Mouse (Mus musculus): ENCODE measurements around the gene Cadm4. TPM values are rescaled to one million over a fixed set of nuclear protein-coding genes. Genes with fewer than 3 reads are reported as not detected.

Cadm4 gene
- polyA plus RNA-seq, 1 experiment: 160 TPM

GRCm38 (mm10) chr7:24537081-24537480 lies 55.3 kb downstream of the Cadm4 start:
- H3ac ChIP-seq (ENCODE audit: control insufficient read depth, insufficient read length, low read depth): no peak overlapping the region
- H3K4me3 ChIP-seq (ENCODE audit: insufficient read depth, poor library complexity, severe bottlenecking): no peak overlapping the region
- TF ChIP-seq USF1 (IDR thresholded peaks at IDR 0.05; ENCODE audit: low read depth) (no peak), CTCF (IDR thresholded peaks at IDR 0.05; ENCODE audit: control insufficient read depth, insufficient read depth, insufficient read length) (no peak), MYOG (IDR thresholded peaks at IDR 0.05; ENCODE audit: control insufficient read depth, extremely low read depth, insufficient read length) (no peak), CEBPB (IDR thresholded peaks at IDR 0.05; ENCODE audit: low read depth) (no peak)
- no peaks in the 10 kb centered on the region for H3K79me3 ChIP-seq (ENCODE audit: low read depth)
- H3K27me3 ChIP-seq (ENCODE audit: control insufficient read depth, insufficient read depth, insufficient read length): no peaks in the 10 kb centered on the region
- H3K36me3 ChIP-seq (ENCODE audit: control insufficient read depth, insufficient read depth): no peaks in the 10 kb centered on the region
- no peaks in the 10 kb centered on the region for H3K79me2 ChIP-seq (ENCODE audit: control insufficient read depth, insufficient read depth)

DNA sequence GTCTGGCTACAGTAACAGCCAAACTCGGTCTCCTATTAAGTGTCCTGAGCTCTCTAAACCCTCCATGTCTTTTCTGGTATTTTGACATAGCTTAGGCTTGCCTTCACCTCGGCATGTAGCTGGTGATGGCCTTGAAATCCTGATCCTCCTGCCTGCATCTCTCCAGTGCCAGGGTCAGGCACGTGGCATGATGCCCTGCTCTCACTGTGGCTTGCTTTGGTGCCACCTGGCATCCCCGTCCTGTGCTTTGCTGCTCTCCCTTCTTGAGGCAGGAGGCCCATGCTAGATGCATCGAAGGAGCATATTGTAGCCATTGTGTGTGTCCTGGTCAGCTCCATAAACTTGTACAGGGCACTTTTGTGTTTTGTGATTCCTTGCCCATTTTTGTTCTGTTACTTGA lies 55.8 kb downstream of the Cadm4 start:
- Histone ChIP-seq H3ac (ENCODE audit: control insufficient read depth, insufficient read length, low read depth) (no peak overlapping the region), H3K4me3 (ENCODE audit: insufficient read depth, poor library complexity, severe bottlenecking) (no peak overlapping the region), H3K36me3 (ENCODE audit: control insufficient read depth, insufficient read depth) (no peaks in the 10 kb centered on the region), H3K79me2 (ENCODE audit: control insufficient read depth, insufficient read depth) (no peaks in the 10 kb centered on the region), H3K79me3 (ENCODE audit: low read depth) (no peaks in the 10 kb centered on the region), H3K27me3 (ENCODE audit: control insufficient read depth, insufficient read depth, insufficient read length) (no peaks in the 10 kb centered on the region)
- TF ChIP-seq MYOD1 (IDR thresholded peaks at IDR 0.05; ENCODE audit: control insufficient read depth, insufficient read length, low read depth): no peak
- no peak for TF ChIP-seq MYOG (IDR thresholded peaks at IDR 0.05; ENCODE audit: control insufficient read depth, extremely low read depth, insufficient read length)
- no peak for TF ChIP-seq MAX (IDR thresholded peaks at IDR 0.05)
- TF ChIP-seq CEBPB (IDR thresholded peaks at IDR 0.05; ENCODE audit: low read depth): no peak
- no peak for TF ChIP-seq FOSL1 (IDR thresholded peaks at IDR 0.05; ENCODE audit: insufficient read depth, low read length, poor library complexity, severe bottlenecking)
- TF ChIP-seq USF1 (IDR thresholded peaks at IDR 0.05; ENCODE audit: low read depth): no peak
- TF ChIP-seq CTCF (IDR thresholded peaks at IDR 0.05; ENCODE audit: control insufficient read depth, insufficient read depth, insufficient read length): no peak

DNA sequence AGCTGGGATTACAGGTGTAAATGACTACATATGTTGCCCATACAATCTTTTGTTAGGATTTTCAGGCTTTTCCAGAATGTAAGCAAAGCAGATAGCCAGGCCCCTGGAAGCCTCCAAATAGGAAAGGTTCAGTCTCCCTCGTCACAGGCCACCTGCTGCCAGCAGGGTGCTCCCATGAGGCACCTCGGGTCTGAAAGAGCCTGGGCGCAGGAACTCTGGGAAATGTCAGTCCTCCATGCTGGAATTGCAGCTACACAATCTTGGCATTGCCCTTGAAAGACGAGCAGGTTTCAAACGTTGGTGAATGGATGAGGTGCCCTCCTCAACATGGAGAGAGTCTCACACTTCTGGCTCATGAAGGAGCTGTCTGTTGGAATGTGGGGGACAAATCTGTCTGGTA lies 56.3 kb downstream of the Cadm4 start:
- Histone ChIP-seq H3K79me2 (ENCODE audit: control insufficient read depth, insufficient read depth) (no peaks in the 10 kb centered on the region), H3K4me3 (ENCODE audit: insufficient read depth, poor library complexity, severe bottlenecking) (no peak overlapping the region), H3K36me3 (ENCODE audit: control insufficient read depth, insufficient read depth) (no peaks in the 10 kb centered on the region), H3K79me3 (ENCODE audit: low read depth) (no peaks in the 10 kb centered on the region), H3ac (ENCODE audit: control insufficient read depth, insufficient read length, low read depth) (no peak overlapping the region), H3K27me3 (ENCODE audit: control insufficient read depth, insufficient read depth, insufficient read length) (no peaks in the 10 kb centered on the region)
- TF ChIP-seq CTCF (IDR thresholded peaks at IDR 0.05; ENCODE audit: control insufficient read depth, insufficient read depth, insufficient read length): no peak
- no peak for TF ChIP-seq USF1 (IDR thresholded peaks at IDR 0.05; ENCODE audit: low read depth)
- no peak for TF ChIP-seq MYOD1 (IDR thresholded peaks at IDR 0.05; ENCODE audit: control insufficient read depth, insufficient read length, low read depth)
- no peak for TF ChIP-seq MYOG (IDR thresholded peaks at IDR 0.05; ENCODE audit: control insufficient read depth, extremely low read depth, insufficient read length)

GRCm38 (mm10) chr7:24538701-24539100 lies 56.9 kb downstream of the Cadm4 start:
- Histone ChIP-seq H3K4me3 (ENCODE audit: insufficient read depth, poor library complexity, severe bottlenecking) (no peak overlapping the region), H3K36me3 (ENCODE audit: control insufficient read depth, insufficient read depth) (no peaks in the 10 kb centered on the region), H3K27me3 (ENCODE audit: control insufficient read depth, insufficient read depth, insufficient read length) (no peaks in the 10 kb centered on the region), H3ac (ENCODE audit: control insufficient read depth, insufficient read length, low read depth) (no peak overlapping the region), H3K79me2 (ENCODE audit: control insufficient read depth, insufficient read depth) (no peaks in the 10 kb centered on the region), H3K79me3 (ENCODE audit: low read depth) (no peaks in the 10 kb centered on the region)
- TF ChIP-seq CEBPB (IDR thresholded peaks at IDR 0.05; ENCODE audit: low read depth) (no peak), MAX (IDR thresholded peaks at IDR 0.05) (no peak), MYOD1 (IDR thresholded peaks at IDR 0.05; ENCODE audit: control insufficient read depth, insufficient read length, low read depth) (no peak), MYOG (IDR thresholded peaks at IDR 0.05; ENCODE audit: control insufficient read depth, extremely low read depth, insufficient read length) (no peak), USF1 (IDR thresholded peaks at IDR 0.05; ENCODE audit: low read depth) (no peak), CTCF (IDR thresholded peaks at IDR 0.05; ENCODE audit: control insufficient read depth, insufficient read depth, insufficient read length) (no peak), FOSL1 (IDR thresholded peaks at IDR 0.05; ENCODE audit: insufficient read depth, low read length, poor library complexity, severe bottlenecking) (no peak)

DNA sequence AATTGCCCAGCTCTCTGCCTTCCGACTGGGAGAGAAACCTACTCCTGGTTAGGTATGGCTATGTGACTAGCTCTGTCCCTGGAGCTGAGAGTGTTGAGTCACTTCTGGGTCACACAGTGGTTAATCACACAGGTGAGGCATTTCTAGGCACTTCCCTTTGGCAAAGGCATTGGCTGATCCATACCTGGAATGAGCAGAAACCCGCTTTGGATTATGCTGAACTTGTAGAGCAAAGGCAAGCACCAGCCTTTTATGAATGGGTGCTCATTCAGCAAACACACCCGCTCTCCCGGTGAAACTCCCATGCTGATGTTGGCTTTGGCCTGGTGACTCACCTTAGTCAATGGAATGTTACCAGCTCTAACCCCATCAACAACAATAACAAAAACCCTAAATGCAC lies 57.9 kb downstream of the Cadm4 start:
- TF ChIP-seq USF1 (IDR thresholded peaks at IDR 0.05; ENCODE audit: low read depth) (no peak), MYOD1 (IDR thresholded peaks at IDR 0.05; ENCODE audit: control insufficient read depth, insufficient read length, low read depth) (no peak), CTCF (IDR thresholded peaks at IDR 0.05; ENCODE audit: control insufficient read depth, insufficient read depth, insufficient read length) (no peak), FOSL1 (IDR thresholded peaks at IDR 0.05; ENCODE audit: insufficient read depth, low read length, poor library complexity, severe bottlenecking) (no peak), MAX (IDR thresholded peaks at IDR 0.05) (no peak), MYOG (IDR thresholded peaks at IDR 0.05; ENCODE audit: control insufficient read depth, extremely low read depth, insufficient read length) (no peak), CEBPB (IDR thresholded peaks at IDR 0.05; ENCODE audit: low read depth) (no peak)
- Histone ChIP-seq H3K4me3 (ENCODE audit: insufficient read depth, poor library complexity, severe bottlenecking) (no peak overlapping the region), H3K79me2 (ENCODE audit: control insufficient read depth, insufficient read depth) (no peaks in the 10 kb centered on the region), H3K36me3 (ENCODE audit: control insufficient read depth, insufficient read depth) (no peaks in the 10 kb centered on the region), H3ac (ENCODE audit: control insufficient read depth, insufficient read length, low read depth) (no peak overlapping the region), H3K79me3 (ENCODE audit: low read depth) (no peaks in the 10 kb centered on the region), H3K27me3 (ENCODE audit: control insufficient read depth, insufficient read depth, insufficient read length) (no peaks in the 10 kb centered on the region)

DNA sequence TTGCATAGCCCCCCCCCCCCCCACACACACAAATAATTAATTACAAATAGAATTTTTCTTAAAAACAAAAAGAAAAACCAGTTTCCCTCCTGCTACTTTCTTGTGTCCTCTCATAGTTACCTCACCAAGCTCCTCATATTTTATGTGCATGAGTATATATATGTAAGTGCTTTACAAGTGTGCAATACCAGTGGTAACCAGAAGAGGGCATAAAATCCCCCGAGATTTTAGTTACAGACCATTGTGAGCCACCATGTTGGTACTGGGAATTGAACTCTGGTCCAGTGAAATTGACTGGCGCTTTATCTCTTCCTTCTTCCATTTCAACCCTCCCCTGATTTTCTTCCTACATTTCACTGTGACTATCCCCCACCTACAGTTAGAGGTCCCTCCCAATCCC lies 62.7 kb downstream of the Cadm4 start:
- H3K4me3 ChIP-seq (ENCODE audit: insufficient read depth, poor library complexity, severe bottlenecking): no peak overlapping the region
- no peak overlapping the region for H3ac ChIP-seq (ENCODE audit: control insufficient read depth, insufficient read length, low read depth)
- H3K79me3 ChIP-seq (ENCODE audit: low read depth): peaks cover 3% of the 10 kb centered on the region
- H3K79me2 ChIP-seq (ENCODE audit: control insufficient read depth, insufficient read depth): peaks cover 16% of the 10 kb centered on the region
- no peaks in the 10 kb centered on the region for H3K36me3 ChIP-seq (ENCODE audit: control insufficient read depth, insufficient read depth)
- H3K27me3 ChIP-seq (ENCODE audit: control insufficient read depth, insufficient read depth, insufficient read length): no peaks in the 10 kb centered on the region
- TF ChIP-seq MYOG (IDR thresholded peaks at IDR 0.05; ENCODE audit: control insufficient read depth, extremely low read depth, insufficient read length): no peak
- TF ChIP-seq CEBPB (IDR thresholded peaks at IDR 0.05; ENCODE audit: low read depth): no peak
- no peak for TF ChIP-seq MAX (IDR thresholded peaks at IDR 0.05)
- no peak for TF ChIP-seq MYOD1 (IDR thresholded peaks at IDR 0.05; ENCODE audit: control insufficient read depth, insufficient read length, low read depth)
- no peak for TF ChIP-seq USF1 (IDR thresholded peaks at IDR 0.05; ENCODE audit: low read depth)
- TF ChIP-seq FOSL1 (IDR thresholded peaks at IDR 0.05; ENCODE audit: insufficient read depth, low read length, poor library complexity, severe bottlenecking): no peak
- TF ChIP-seq CTCF (IDR thresholded peaks at IDR 0.05; ENCODE audit: control insufficient read depth, insufficient read depth, insufficient read length): no peak

Data from C2C12 (cell line).